Mouse (Mus musculus) frontal cortex, adult 2 months (tissue): ENCODE data around the gene Fat3. TPM values are rescaled to one million over a fixed set of nuclear protein-coding genes. Genes with fewer than 3 reads are reported as not detected.

Experiments used
- DNase-seq, 2 experiments: peaks; one replicate each; pipeline ENCODE4 v3.0.0; 2022; ENCODE audit warnings: low spot score in 1 of 2; ENCODE audit errors: extremely low spot score in 1 of 2
- polyA plus RNA-seq: library from polyadenylated mRNA; depleted of rRNA; stranded (reverse); fragments of >200 nt; gene quantifications from 2 replicates; pipeline ENCODE4 v1.2.3, GENCODE M21; 2012

Fat3 gene
- polyA plus RNA-seq, 1 experiment, result 39.0 TPM

- no peak for DNase-seq
Measured at GRCm38 (mm10) chr9:16265519-16265918, 235.6 kb downstream of the Fat3 start.

- DNase-seq, result no peak
Measured at GRCm38 (mm10) chr9:16257241-16257840, 243.7 kb downstream of the Fat3 start.

DNA sequence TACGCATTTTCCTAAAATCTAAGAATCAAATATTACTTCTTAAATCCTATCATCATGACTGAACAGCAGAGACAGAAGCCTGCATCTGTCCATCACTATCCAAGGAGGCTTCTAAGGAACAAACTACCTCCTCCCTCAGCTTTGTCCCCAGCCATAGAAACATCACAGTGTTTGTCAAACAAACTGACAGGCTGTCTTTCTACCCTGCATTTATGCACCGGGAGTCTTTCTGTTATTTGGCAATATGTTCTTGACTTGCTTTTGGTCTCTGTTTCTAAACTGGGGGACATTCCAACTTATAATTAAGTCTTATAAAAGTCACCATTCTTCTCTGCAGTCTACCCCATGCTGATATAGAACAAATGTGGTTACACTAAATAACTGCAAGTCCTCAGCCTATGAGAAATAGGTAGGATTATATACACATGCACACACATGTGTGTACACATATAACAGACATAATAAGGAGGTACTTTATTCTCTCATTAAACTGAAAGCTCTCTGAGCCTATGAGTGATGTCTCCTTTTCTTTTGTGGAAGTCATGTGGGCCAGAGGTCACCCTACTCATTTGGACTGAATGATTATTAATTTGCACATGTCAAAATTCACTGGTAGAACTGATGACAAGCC is 244.4 kb downstream of the Fat3 start:
- no peak for DNase-seq

GRCm38 (mm10) chr9:16246741-16247140 is 254.3 kb downstream of the Fat3 start:
- DNase-seq, result no peak

GRCm38 (mm10) chr9:16231575-16231974 is 269.5 kb downstream of the Fat3 start:
- no peak for DNase-seq

GRCm38 (mm10) chr9:16228919-16229318 is 272.2 kb downstream of the Fat3 start:
- no peak for DNase-seq

DNA sequence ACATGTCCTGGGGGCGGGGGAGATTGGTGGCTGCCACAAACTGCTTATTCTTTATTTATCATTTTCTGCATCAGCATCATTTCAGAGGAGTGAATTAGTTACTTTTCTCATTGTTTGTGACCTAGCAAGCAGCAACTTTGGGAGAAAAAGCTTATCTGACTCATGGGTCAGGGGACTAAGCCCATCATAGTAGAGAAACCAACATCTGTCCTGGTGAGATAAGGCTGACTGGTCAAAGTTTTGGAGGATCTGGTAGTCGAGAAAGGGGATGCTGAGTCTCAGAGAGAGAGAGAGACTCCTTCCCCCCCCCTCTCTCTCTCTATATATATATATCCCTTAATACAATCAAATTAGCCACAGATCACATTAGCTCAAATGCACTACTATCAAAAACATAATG is 273.7 kb downstream of the Fat3 start:
- DNase-seq, result no peak

DNA sequence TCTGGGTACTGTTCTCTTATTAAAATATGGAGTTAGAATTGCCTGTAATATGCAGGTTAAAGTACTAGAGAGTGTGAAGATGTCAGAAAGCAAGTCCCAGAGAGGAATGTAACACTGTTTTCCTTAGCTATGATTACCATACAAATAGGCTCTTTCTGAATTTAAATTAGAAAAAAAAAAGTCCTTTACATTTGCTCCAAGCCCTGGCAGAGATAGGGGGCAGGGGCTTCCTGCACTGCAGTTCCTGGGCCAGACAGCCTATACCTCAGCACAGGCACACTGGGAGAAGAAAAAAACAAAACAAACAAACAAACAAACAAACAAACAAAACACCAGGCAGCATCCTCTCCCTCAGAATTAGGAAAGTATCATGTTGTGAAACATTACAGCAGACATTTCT is 274.5 kb downstream of the Fat3 start:
- DNase-seq, result no peak

DNA sequence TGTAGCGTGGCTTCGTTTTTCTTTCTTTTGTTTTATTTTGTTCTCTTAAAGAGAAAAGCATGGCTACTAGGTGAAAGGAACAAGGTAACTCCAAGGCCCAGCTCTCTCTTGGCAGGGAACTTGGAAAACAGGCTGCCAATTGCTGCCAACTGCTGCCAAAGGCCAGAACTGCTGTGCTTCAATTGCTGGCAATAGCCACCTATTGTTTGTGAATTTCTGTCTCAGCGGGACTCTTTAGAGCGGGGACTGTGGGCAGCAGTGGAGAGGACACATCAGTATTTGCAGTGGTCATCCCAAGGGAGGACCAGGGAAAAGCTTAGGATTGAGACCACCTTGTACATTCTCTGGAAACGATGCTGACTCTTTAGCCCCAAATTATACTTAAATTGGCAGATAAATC is 279.2 kb downstream of the Fat3 start:
- DNase-seq, result peak in 1 of 2 experiments; percentile 65

GRCm38 (mm10) chr9:16216235-16216634 is 284.9 kb downstream of the Fat3 start:
- DNase-seq, result no peak

GRCm38 (mm10) chr9:16214731-16215681 is 286.1 kb downstream of the Fat3 start:
- DNase-seq, result peak; percentile 29 to 67

GRCm38 (mm10) chr9:16213324-16213723 is 287.8 kb downstream of the Fat3 start:
- DNase-seq, result no peak

- DNase-seq, result no peak
Measured at GRCm38 (mm10) chr9:16212628-16213027, 288.5 kb downstream of the Fat3 start.

DNA sequence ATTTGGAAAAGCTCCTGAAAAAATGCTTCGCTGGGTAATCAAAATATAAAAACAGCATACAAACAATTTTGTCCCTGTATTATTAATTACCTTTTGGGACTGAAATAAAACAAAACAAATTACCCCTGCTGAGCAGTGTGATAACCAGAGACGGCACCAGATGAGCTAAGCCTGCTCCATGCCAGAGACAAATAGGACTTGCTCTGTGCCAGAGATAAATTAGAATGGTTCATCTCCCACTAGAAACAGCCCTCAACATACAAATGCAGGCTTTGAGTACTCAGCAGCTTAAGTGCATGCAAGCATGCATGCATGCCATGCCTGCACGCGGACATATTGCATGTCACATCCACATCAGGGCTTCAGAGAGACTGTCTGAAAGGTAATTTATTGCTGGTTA is 288.9 kb downstream of the Fat3 start:
- DNase-seq, result no peak

DNA sequence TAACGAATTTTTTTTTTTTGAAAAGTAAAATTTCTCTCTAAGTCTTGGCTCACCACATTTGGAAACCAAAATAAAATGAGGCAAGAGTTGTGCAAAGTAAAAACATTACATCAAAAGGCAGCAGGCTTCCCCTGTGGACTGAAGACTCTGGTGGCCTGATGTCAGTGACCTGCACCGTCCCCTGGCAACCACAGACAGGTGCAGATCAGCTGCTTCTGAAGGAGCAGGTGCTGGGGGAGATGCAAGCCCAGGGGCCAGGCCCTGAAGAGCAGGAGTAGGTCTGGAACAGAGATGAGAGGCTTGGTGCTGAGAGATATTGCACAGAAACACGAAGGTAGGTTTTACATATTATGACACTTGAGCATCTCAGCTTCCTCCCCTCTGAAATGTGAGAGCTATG is 289.6 kb downstream of the Fat3 start:
- no peak for DNase-seq

GRCm38 (mm10) chr9:16202296-16202695 is 298.8 kb downstream of the Fat3 start:
- DNase-seq, result peak; percentile 56 to 61

DNA sequence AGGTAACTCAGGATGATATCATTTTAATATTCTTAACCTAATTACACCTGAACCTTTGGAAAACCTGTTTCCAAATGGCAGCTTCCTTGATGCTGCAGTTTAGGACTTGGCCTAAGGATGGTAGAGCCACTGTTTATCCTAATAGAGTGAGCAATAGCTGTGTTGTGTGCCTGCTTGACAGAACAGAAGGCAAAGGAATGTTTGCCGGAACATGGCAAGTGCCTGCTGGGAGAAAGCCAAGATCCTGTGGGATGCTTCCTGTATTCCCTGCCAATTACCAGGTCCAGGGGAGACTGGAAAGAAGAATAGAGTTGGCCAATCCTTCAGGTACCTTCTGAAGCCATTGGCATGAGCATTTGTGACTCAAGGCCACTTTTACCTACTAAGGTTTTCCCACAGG is 300.1 kb downstream of the Fat3 start:
- no peak for DNase-seq

DNA sequence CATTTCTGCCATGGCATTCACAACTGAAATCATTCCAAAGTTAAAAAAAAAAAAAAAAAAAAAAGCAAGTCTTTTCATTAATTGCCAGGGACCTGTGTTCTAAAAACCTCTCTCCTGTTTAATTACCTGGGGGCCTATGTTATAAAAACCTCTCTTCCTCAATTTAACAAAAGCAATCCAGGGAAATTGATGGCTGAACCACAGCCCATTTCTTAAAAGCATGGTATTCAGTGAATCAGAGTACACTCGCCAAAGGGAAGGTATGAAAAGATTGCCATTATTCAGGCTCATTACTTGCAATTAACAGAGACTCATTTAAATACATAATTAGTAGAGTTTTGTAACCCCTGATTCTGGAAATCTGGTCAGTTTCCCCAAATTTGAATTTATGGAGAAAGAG is 314.6 kb downstream of the Fat3 start:
- DNase-seq, result no peak

DNA sequence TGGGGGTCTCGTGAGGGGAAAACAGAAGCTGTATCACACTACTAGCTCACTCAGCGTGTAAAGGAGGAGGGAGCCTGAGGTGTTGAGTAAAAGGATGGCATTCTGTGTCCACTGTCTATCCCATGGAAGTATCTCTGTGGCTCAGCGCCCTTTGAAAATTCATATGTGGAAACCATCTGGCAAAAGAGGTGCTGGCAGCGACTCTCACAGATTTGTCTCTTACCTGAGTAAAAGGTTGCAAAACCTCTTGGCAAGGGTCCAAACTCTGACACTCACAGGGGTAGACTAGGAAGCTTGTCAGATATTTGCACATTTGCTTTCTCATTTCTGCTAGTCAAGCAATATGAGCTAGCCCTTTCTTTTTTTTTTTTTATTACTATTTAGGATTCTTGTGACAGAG is 331.8 kb downstream of the Fat3 start:
- DNase-seq, result no peak

- DNase-seq, result no peak
Measured at GRCm38 (mm10) chr9:16168051-16168450, 333.0 kb downstream of the Fat3 start.

DNA sequence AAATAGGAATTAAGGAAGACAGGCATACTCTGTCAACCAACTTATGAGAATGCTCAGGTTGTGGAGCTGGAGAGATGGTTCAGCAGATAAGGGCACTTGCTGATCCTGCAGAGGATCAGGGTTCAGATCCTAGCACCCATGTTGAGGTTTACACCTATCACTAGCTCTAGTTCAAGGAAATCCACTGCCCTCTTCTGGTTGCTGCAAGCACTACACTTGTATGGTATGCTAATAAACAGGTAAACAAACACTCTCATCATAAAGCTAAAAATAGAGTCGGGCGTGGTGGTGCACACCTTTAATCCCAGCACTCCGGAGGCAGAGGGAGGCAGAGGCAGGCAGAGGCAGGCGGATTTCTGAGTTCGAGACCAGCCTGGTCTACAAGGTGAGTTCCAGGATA is 341.7 kb downstream of the Fat3 start:
- DNase-seq, result no peak

DNA sequence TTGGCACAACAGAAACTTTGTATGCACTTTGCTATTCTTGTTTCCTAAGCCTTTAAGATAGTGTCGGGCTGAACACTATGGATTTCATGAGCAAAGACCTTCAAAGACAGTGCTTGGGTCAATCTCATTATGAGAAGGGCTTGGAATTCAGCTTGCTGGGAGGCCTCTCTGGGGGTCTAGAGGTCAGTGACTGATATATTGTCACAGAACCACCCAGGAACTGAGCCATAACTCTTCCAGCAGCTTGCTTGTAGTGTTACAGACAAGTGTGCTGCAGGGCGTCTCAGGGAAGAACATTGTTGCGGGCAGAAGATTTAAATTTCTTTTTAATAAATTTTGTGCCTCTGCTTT is 347.5 kb downstream of the Fat3 start:
- DNase-seq, result no peak
